Mouse (Mus musculus) heart, postnatal 0 days (tissue): ENCODE data around the gene Zbtb46.

ENCODE experiments used
- CTCF ChIP-seq: IDR thresholded peaks from 2 replicates; pipeline ENCODE4 v1.5.1; 2016; ENCODE audit warnings: antibody characterized with exemption, control low read depth, low read depth
- EP300 ChIP-seq: IDR thresholded peaks from 2 replicates; pipeline ENCODE4 v1.6.1; 2016; ENCODE audit warnings: antibody characterized with exemption, low read depth

GRCm38 (mm10) chr2:181409643-181410042 is 49.6 kb downstream of the Zbtb46 start:
- TF ChIP-seq CTCF (no peak), EP300 (no peak)
